Comparison of ENCODE assay signal across 8 mouse cellular contexts in the genomic region with DNA sequence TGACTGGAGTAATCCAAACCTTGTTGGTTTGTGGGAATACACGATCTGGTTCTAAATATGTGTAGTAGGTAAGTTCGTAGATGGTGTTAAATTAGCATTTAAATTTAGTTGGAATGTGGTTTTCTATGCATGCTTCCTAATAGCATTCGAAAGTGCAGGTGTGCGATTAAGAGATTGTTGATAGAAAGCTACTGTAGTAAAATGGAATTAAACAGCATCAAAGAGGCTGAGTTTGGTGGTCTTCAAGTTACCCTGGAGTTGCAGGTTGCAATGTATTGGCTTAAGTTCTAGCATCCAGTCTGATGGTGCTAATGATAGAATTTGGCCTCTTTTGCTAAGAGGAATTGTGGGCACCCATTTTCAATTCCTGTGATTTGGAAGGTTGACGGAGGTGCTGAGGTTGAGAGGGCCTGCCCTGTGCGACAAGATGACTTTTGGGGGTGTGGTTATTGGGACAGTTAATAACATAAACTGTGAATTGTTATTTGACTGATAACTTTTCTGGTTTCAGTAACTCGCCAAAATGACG. TPM values are rescaled to one million over a fixed set of nuclear protein-coding genes. Genes with fewer than 3 reads are reported as not detected.
DNase-seq lines count a peak whose midpoint lies in the region; ATAC-seq and TF ChIP-seq lines count a peak whose summit lies in the region.

No protein-coding gene starts in this region.

- no peak for ATAC-seq in embryonic facial prominence, embryonic 12.5 days (ENCODE audit: insufficient number of reproducible peaks, insufficient read depth, low FRiP score, low TSS enrichment)
- no peak for ATAC-seq in intestine, embryonic 14.5 days (replicated peaks; ENCODE audit: low FRiP score, low TSS enrichment, low read depth)

- H3K4me3 ChIP-seq in left cerebral cortex, adult 2 months, result peak overlapping the region; percentile 97
- H3K4me3 ChIP-seq in embryonic facial prominence, embryonic 12.5 days, result peak overlapping the region; percentile 93
- peak overlapping the region; percentile 99 for H3K4me3 ChIP-seq in intestine, embryonic 14.5 days (ENCODE audit: low read depth, low read length)
- H3K4me3 ChIP-seq in myocyte, result peak overlapping the region; percentile 93

- intact Hi-C loops in left cerebral cortex, adult 2 months (cut with DNase I), result loop anchor here (1.0 kb wide), 1 partner anchor 39 kb away; no protein-coding TSS in a partner anchor
- intact Hi-C loops in left cerebral cortex, postnatal 36 days (cut with DNase I), result loop anchor here (2.0 kb wide), 2 partner anchors 39 to 69 kb away; partner anchors contain the start of gene Usp12

- peaks cover 5% of the 10 kb centered on the region; the same call in 1 of the 2 replicates for H3K4me1 ChIP-seq in embryonic facial prominence, embryonic 12.5 days
- peaks cover 10% of the 10 kb centered on the region for H3K4me1 ChIP-seq in intestine, embryonic 14.5 days (replicated peaks; ENCODE audit: control insufficient read depth, insufficient read depth, low read length)

- TF ChIP-seq CTCF in left cerebral cortex, adult 2 months (IDR thresholded peaks at IDR 0.05), result no peak

- H3ac ChIP-seq in myocyte (ENCODE audit: control insufficient read depth, insufficient read length), result peak overlapping the region; percentile 78

- DNase-seq in left cerebral cortex, adult 2 months (ENCODE audit: extremely low spot score in 1 of 2, low spot score in 2 of 2), result no peak
- DNase-seq in left cerebral cortex, postnatal 36 days (ENCODE audit: low spot score in 2 of 2), result no peak
- no peak for DNase-seq in intestine, embryonic 14.5 days (ENCODE audit: low spot score)
- no peak for DNase-seq in gastrocnemius, adult 18-20 months (ENCODE audit: low spot score)
- DNase-seq in ovary, postnatal 14 days (ENCODE audit: low spot score), result no peak
- no peak for DNase-seq in thymus, adult 18-20 months

- no peaks in the 10 kb centered on the region for H3K27me3 ChIP-seq in embryonic facial prominence, embryonic 12.5 days
- no peaks in the 10 kb centered on the region for H3K27me3 ChIP-seq in intestine, embryonic 14.5 days (replicated peaks; ENCODE audit: control insufficient read depth, insufficient read depth, low read length)
- H3K27me3 ChIP-seq in myocyte (ENCODE audit: control insufficient read depth, insufficient read depth, insufficient read length), result no peaks in the 10 kb centered on the region

- peak overlapping the region; percentile 88 for H3K4me2 ChIP-seq in embryonic facial prominence, embryonic 12.5 days (replicated peaks)
- H3K4me2 ChIP-seq in intestine, embryonic 14.5 days (ENCODE audit: low read length), result peak overlapping the region; percentile 98
- H3K4me2 ChIP-seq in myocyte (ENCODE audit: low read depth), result peak overlapping the region; percentile 96

- TF ChIP-seq POLR2A in myocyte (IDR thresholded peaks at IDR 0.05; ENCODE audit: insufficient read length, low read depth), result no peak

- no peaks in the 10 kb centered on the region for H3K9me3 ChIP-seq in embryonic facial prominence, embryonic 12.5 days
- H3K9me3 ChIP-seq in intestine, embryonic 14.5 days (ENCODE audit: control insufficient read depth, low read length), result no peaks in the 10 kb centered on the region

- H3K9ac ChIP-seq in embryonic facial prominence, embryonic 12.5 days, result peak overlapping the region; percentile 96
- H3K9ac ChIP-seq in intestine, embryonic 14.5 days (ENCODE audit: low read length), result peak overlapping the region; percentile 98

- peaks cover 41% of the 10 kb centered on the region for H3K36me3 ChIP-seq in embryonic facial prominence, embryonic 12.5 days
- peaks cover 49% of the 10 kb centered on the region for H3K36me3 ChIP-seq in intestine, embryonic 14.5 days (ENCODE audit: control insufficient read depth, insufficient read depth, low read length)
- peaks cover 24% of the 10 kb centered on the region for H3K36me3 ChIP-seq in myocyte (ENCODE audit: control insufficient read depth, insufficient read depth)

- peaks cover 20% of the 10 kb centered on the region for H3K79me2 ChIP-seq in myocyte (ENCODE audit: control insufficient read depth, insufficient read depth)

- WGBS in embryonic facial prominence, embryonic 12.5 days, result 20% methylated on average over 8 of the region's 8 CpGs
- WGBS in intestine, embryonic 14.5 days, result 16% methylated on average over 8 of the region's 8 CpGs

- peak overlapping the region; percentile 100 for H3K27ac ChIP-seq in left cerebral cortex, adult 2 months
- 0 out of 2 replicates have a peak overlapping the region, but pooled peaks have one; percentile 89 for H3K27ac ChIP-seq in embryonic facial prominence, embryonic 12.5 days
- peak overlapping the region; percentile 89 for H3K27ac ChIP-seq in intestine, embryonic 14.5 days (ENCODE audit: low read depth)

TF ChIP-seq in myocyte, 11 proteins besides CTCF, POLR2A, EP300 and RAD21:
- no peak for TF ChIP-seq REST (IDR thresholded peaks at IDR 0.05; ENCODE audit: insufficient read depth, insufficient read length)
- TF ChIP-seq SRF (IDR thresholded peaks at IDR 0.05; ENCODE audit: control insufficient read depth, insufficient read length, low read depth), result no peak
- no peak for TF ChIP-seq MAX (IDR thresholded peaks at IDR 0.05; ENCODE audit: low read depth)
- no peak for TF ChIP-seq TCF3 (IDR thresholded peaks at IDR 0.05; ENCODE audit: insufficient read length, low read depth)
- no peak for TF ChIP-seq MYOD1 (IDR thresholded peaks at IDR 0.05; ENCODE audit: control insufficient read depth in 1 of 3, insufficient read length in 2 of 3, low read depth in 2 of 3)
- TF ChIP-seq POLR2AphosphoS2 (IDR thresholded peaks at IDR 0.05; ENCODE audit: insufficient read length, low read depth), result no peak
- no peak for TF ChIP-seq MYOG (IDR thresholded peaks at IDR 0.05; ENCODE audit: control insufficient read depth in 1 of 3, insufficient read depth in 1 of 3, insufficient read length in 2 of 3, low read depth in 2 of 3)
- no peak for TF ChIP-seq E2F4 (IDR thresholded peaks at IDR 0.05; ENCODE audit: insufficient read depth)
- TF ChIP-seq TCF12 (IDR thresholded peaks at IDR 0.05; ENCODE audit: insufficient read depth, poor library complexity, severe bottlenecking), result no peak
- no peak for TF ChIP-seq USF1 (IDR thresholded peaks at IDR 0.05; ENCODE audit: low read depth)
- no peak for TF ChIP-seq CEBPB (IDR thresholded peaks at IDR 0.05; ENCODE audit: insufficient read depth, poor library complexity, severe bottlenecking)
TF ChIP-seq in myocyte: peak in this region for 0.

RNA-seq across cellular contexts. Expression of gene Rpl21, which starts 1.0 kb away (rescaled TPM):
- total RNA-seq in left cerebral cortex, adult 2 months (2021), result 100 to 1,000 TPM; 165 to 172 TPM
- total RNA-seq in left cerebral cortex, postnatal 36 days (2021), result 100 to 1,000 TPM; 164 to 189 TPM
- 521 and 529 TPM in 2 replicates for polyA plus RNA-seq in embryonic facial prominence, embryonic 12.5 days (2016; fragmentation: Nextera tagmentation; extraction: Ambion mirVana)
- 733 and 792 TPM in 2 replicates for polyA plus RNA-seq in intestine, embryonic 14.5 days (2014; fragmentation: Nextera tagmentation; extraction: Ambion mirVana)
- 519 TPM for polyA plus RNA-seq in myocyte (2012; fragmentation: generic; extraction: Trizol)
- total RNA-seq in gastrocnemius, adult 18-20 months (2021), result 100 to 1,000 TPM; 133 to 155 TPM

RNA-seq across cellular contexts. Expression of gene Rasl11a, which starts 11.1 kb away (rescaled TPM):
- total RNA-seq in left cerebral cortex, adult 2 months (2021), result 10 to 100 TPM in 1 of 2 experiments, 1 to 10 TPM in 1; 9.2 to 17.1 TPM
- total RNA-seq in left cerebral cortex, postnatal 36 days (2021), result 1 to 10 TPM; 6.7 to 9.1 TPM
- 17.2 and 18.8 TPM in 2 replicates for polyA plus RNA-seq in embryonic facial prominence, embryonic 12.5 days (2016; fragmentation: Nextera tagmentation; extraction: Ambion mirVana)
- polyA plus RNA-seq in intestine, embryonic 14.5 days (2014; fragmentation: Nextera tagmentation; extraction: Ambion mirVana), result 28.1 and 29.5 TPM in 2 replicates
- polyA plus RNA-seq in myocyte (2012; fragmentation: generic; extraction: Trizol), result 1.3 TPM
- 1 to 10 TPM; 1.7 to 1.8 TPM for total RNA-seq in gastrocnemius, adult 18-20 months (2021)

RNA-seq across cellular contexts. Expression of gene Usp12, which starts 38.9 kb away (rescaled TPM):
- total RNA-seq in left cerebral cortex, adult 2 months (2021), result 10 to 100 TPM; 56.0 to 56.7 TPM
- total RNA-seq in left cerebral cortex, postnatal 36 days (2021), result 10 to 100 TPM; 56.2 to 57.8 TPM
- polyA plus RNA-seq in embryonic facial prominence, embryonic 12.5 days (2016; fragmentation: Nextera tagmentation; extraction: Ambion mirVana), result 17.0 and 20.3 TPM in 2 replicates
- polyA plus RNA-seq in intestine, embryonic 14.5 days (2014; fragmentation: Nextera tagmentation; extraction: Ambion mirVana), result 19.2 and 19.6 TPM in 2 replicates
- 11.9 TPM for polyA plus RNA-seq in myocyte (2012; fragmentation: generic; extraction: Trizol)
- total RNA-seq in gastrocnemius, adult 18-20 months (2021), result 10 to 100 TPM; 16.4 to 17.9 TPM
